Mouse (Mus musculus): Measurements from ENCODE around the gene 4921517D22Rik. TPM values are rescaled to one million over a fixed set of nuclear protein-coding genes. Genes with fewer than 3 reads are reported as not detected.
A peak's percentile ranks its signal among the peaks of the same experiment; 100 is the strongest.

Gene 4921517D22Rik
- total RNA-seq, 2 experiments from 2014 or later: not detected

DNA sequence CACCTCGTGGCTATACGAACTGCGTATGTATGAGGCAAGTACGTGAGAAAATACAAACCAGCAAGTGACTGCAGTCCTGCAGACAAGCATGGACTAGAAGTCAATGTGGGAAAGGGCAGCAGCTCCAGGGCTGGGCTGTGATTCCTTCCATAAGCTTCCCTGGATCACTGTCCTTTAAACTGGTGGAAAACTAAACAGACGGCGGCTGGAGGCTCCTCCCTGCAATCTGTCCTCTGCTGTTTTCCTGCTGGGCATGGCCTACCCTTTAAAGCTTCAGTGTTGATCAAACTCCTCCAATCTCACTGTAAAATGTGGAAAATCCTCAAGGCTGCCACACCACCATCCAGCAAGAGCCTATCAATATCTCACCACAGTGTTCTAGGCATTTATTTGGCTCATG lies 45.3 kb downstream of the 4921517D22Rik start:
- intact Hi-C loops (cut with DNase I): no loop called here
- H3K4me3 ChIP-seq: no peak overlapping the region
- no peak for TF ChIP-seq CTCF (IDR thresholded peaks at IDR 0.05)
- no peak overlapping the region for H3K27ac ChIP-seq
- DNase-seq: no peak

DNA sequence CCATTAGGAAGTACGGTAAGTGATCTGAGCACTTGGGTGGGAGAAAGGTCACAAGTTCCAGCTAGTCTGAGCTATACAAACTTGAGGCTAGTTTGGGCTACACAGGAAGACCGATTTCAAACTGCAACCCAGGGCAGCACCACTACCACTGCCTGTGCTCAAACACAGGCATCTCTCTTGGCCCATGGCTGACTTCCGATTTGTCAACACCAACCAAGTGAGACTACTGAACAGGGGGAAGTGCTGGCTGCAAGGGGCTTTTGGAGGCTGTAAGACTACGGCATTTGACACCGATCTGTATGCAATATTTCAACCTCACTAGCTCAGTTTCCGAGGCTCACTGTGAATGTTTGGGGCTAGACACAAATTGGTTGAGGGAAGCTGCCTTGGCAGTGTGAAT lies 46.4 kb downstream of the 4921517D22Rik start:
- intact Hi-C loops (cut with DNase I): no loop called here
- H3K4me3 ChIP-seq: no peak overlapping the region
- TF ChIP-seq CTCF (IDR thresholded peaks at IDR 0.05): no peak
- DNase-seq: no peak
- H3K27ac ChIP-seq: no peak overlapping the region

DNA sequence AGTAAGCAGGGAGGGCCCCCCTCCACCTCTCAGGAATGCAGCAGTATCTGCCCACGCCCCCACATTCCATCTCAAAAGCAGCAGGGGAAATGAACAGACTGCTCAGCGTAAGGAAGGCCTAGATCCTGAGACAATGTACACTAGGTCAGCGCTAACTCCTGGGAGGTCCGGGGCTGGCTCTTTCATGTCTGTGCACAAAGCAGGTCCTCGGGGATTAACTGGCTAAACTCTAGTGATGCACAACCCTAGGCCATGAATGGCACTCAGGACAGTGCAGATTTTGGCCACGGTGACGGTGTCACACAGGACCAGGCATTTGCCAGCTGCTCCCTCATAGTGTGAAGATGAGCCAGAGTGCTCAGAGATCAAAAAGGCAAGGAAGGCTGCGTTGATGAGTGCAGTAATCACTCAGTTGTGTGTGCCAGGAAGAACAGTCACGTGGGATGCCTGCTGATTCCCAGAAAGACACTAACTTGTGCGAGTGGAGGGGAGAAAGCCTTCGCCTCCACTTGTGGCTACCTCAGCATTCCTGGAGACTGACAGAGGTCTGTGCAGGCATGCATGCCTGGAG lies 47.1 kb downstream of the 4921517D22Rik start:
- no peak for DNase-seq
- TF ChIP-seq CTCF (IDR thresholded peaks at IDR 0.05): no peak
- Histone ChIP-seq H3K4me3 (no peak overlapping the region), H3K27ac (no peak overlapping the region)
- intact Hi-C loops (cut with DNase I): no loop called here

DNA sequence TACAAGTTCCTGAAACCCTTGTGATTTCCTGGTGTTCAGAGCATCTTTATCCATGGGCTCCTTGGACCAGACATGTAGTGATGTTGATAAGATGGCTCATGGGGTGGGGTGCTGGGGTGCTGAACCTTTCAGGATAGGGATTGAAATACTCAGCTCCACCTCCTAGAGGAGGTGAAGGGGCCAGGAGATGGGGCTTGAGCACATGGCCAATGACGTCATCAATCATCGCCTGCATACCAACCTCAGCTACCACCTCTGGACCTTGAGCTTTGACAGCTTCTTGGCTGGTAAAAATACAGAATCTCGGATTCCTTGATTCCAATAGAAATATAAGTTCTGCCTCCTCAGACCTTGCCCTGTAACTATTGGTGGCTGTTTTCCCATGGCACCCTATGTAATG lies 48.4 kb downstream of the 4921517D22Rik start:
- intact Hi-C loops (cut with DNase I): no loop called here
- Histone ChIP-seq H3K4me3 (no peak overlapping the region), H3K27ac (no peak overlapping the region)
- TF ChIP-seq CTCF (IDR thresholded peaks at IDR 0.05): no peak
- DNase-seq: no peak

DNA sequence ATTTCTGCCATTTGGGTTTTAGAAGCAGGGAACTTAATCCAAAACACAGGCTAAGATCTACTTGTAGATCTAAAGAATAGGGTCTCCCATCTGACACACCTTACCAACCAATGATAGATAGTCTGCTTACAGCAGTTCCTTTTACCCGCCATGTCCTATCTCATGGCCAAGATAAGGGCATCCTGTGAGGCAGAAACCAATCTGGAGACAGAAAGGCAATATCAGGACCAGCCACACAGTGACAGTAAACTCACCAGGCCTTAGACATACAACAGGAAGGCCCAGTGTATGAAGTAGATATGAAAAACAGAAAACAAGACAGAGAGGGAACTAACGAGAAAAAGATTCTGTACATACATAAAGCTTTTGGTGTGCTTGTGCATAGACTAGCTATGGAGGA lies 51.1 kb downstream of the 4921517D22Rik start:
- TF ChIP-seq CTCF (IDR thresholded peaks at IDR 0.05): no peak
- no peak overlapping the region for H3K4me3 ChIP-seq
- DNase-seq: no peak
- intact Hi-C loops (cut with DNase I): no loop called here
- no peak overlapping the region for H3K27ac ChIP-seq

DNA sequence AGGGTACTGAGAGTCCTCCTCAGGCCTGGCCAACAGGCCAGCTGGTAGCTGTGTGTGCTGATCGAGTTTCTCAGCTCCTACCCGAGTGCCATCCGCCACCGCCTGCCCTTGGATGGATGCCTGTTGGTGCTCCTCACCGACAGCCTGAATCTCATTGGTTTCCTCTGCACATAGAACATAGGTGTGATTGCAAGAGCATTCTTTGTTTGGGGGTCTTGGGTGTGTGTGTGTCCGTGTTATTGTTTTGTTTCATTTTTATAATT lies 53.8 kb downstream of the 4921517D22Rik start:
- peak; percentile 76 for DNase-seq
- H3K27ac ChIP-seq: peak overlapping the region; percentile 64; the same call in 1 of the 2 replicates
- no peak overlapping the region for H3K4me3 ChIP-seq
- intact Hi-C loops (cut with DNase I): no loop called here
- TF ChIP-seq CTCF (IDR thresholded peaks at IDR 0.05): no peak

DNA sequence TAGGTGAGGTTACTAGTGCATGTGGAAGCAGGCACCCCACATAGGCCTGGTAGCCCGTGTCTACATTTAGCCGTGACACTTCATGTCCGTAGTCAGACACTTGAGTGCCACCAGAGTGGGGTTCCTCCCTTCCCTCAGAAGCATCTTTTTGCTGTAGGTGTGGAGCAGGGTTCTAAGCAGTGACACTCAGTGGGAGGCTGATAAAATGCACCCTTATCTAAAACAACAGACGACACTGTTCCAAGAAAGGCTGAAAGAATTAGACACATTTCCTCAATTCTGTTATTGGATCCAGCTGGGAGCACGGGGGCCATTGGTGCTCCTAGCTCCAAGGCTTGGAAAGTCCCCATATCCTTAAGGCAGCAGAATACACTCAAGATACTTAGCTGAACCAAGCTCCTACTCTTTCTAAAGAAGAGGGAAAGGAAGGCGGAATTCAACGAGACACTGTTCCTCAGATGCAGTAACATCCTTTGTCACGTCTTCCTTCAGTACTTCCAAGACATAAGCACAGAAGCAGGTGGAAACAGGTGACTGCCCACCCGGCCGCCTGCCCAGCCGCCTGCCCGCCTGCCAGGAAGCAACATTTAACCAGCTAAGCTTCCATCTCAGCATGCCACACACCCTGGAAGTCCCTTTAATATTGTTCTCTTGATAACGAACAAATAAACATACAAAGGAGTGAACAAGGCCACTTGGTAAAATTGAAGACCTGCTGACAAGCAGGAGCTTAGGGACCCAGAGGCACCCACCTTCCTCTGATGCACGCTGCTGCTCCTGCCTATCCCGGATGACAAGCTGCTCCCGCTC lies 54.3 kb downstream of the 4921517D22Rik start:
- H3K4me3 ChIP-seq: no peak overlapping the region
- TF ChIP-seq CTCF (IDR thresholded peaks at IDR 0.05): no peak
- H3K27ac ChIP-seq: peak overlapping the region; percentile 64
- intact Hi-C loops (cut with DNase I): no loop called here
- DNase-seq: no peak

DNA sequence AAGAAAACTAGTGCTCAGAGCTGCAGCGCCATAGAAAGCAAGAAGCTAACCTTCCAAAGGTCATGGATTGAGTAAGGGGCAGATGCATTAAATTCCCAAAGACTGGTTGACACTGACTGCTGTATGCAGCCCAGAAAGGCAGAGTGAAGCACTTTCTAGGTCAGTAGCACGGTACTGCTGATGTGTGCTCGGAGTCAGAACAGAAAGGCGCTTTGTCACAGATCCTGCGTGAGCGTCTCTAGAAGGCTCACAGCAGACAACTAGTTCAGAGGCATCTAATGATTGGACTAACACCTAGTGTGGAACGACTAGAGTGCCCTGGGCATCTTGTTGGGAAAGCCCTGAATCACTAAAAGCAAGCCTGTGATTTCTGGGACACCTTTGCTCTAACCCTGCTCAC lies 56.1 kb downstream of the 4921517D22Rik start:
- Histone ChIP-seq H3K4me3 (no peak overlapping the region), H3K27ac (no peak overlapping the region)
- no peak for DNase-seq
- intact Hi-C loops (cut with DNase I): no loop called here
- TF ChIP-seq CTCF (IDR thresholded peaks at IDR 0.05): no peak

Other genes starting within 250 kb of the 4921517D22Rik start
- gene Agtpbp1, start 108.9 kb downstream of the 4921517D22Rik start, total RNA-seq (2021): 10 to 100 TPM; 59.1 to 71.0 TPM
- gene Naa35, start 108.8 kb downstream of the 4921517D22Rik start, total RNA-seq (2021): 10 to 100 TPM; 29.2 to 32.7 TPM
- gene Golm1, start 18.3 kb downstream of the 4921517D22Rik start, total RNA-seq (2021): 10 to 100 TPM in 1 of 2 experiments, 1 to 10 TPM in 1; 4.5 to 11.5 TPM
- not detected for gene Spata31d1a, start 16.2 kb upstream of the 4921517D22Rik start, total RNA-seq (2021)
- gene Spata31d1b, start 18.2 kb upstream of the 4921517D22Rik start, total RNA-seq (2021): not detected
- gene Spata31d1d, start 37.6 kb upstream of the 4921517D22Rik start, total RNA-seq (2021): not detected
- gene 1700014D04Rik, start 52.6 kb upstream of the 4921517D22Rik start, total RNA-seq (2021): not detected
- 100 to 1,000 TPM; 185 to 198 TPM for gene Isca1, start 75.7 kb upstream of the 4921517D22Rik start, total RNA-seq (2021)
- not detected for gene Gm49354, start 88.1 kb upstream of the 4921517D22Rik start, total RNA-seq (2021)
- gene Tut7, start 129.0 kb upstream of the 4921517D22Rik start, total RNA-seq (2021): 10 to 100 TPM; 40.5 to 43.5 TPM